Mouse (Mus musculus) left cerebral cortex, adult 18-20 months (tissue): ENCODE measurements at regions not wholly inside any gene's neighbourhood (a gene's known extent, or its start where the extent isn't known, plus 50 kb on each side); places are given as distances from the start of the nearest gene placed in this dataset.

Experiments used
- DNase-seq, 2 experiments: peaks; one replicate each; pipeline ENCODE4 v3.0.0; 2021 to 2022; ENCODE audit warnings: low spot score in 2 of 2, mixed read lengths in 1 of 2

- no peak for DNase-seq
Observed at GRCm38 (mm10) chr1:187413881-187414280, 194.7 kb upstream of the Esrrg start.

DNA sequence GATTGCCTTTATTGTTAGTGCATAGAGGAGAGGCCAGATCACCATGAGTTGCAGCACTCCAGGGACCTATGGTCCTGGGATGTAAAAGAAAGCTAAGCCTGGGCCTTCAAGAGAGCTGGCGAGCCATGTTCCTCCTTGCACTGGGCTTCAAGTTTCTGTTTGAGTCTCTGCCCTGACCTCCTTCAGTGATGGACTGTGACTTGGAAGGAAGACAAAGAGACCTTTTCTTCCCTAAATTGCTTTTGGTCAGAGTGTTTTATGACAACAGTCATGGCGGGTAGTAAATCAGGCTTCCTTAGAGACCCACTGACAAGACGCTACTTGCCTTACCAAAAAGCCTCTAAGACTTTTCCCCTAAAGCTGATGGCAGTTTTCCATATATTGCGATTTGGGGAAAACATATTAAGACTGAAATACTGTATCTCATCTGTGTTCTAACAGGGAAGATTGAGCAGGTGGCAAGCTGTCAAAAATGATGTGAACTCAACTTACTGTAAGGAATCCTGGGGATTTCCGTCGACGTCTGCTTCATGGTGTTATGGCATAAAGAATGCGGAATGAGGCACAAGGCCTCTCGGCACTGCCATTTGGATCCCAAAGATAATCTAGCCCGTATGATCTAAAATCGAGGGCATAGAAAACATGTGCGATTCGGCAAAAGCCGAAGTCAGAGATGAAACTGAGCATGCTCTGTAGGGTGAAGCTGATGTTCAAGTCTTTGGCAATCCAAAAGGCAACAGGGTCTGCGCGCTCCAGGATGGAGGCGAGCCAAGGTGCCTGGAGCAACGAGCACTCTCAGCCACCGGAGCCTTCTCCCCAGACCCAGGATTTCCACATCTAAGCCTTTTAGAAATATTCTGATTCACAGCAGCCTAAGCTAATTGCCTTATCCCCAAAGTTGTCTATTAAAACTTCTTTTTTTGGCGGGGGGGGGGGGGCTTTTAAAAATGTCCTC, 190.1 kb upstream of the Esrrg start:
- no peak for DNase-seq

DNA sequence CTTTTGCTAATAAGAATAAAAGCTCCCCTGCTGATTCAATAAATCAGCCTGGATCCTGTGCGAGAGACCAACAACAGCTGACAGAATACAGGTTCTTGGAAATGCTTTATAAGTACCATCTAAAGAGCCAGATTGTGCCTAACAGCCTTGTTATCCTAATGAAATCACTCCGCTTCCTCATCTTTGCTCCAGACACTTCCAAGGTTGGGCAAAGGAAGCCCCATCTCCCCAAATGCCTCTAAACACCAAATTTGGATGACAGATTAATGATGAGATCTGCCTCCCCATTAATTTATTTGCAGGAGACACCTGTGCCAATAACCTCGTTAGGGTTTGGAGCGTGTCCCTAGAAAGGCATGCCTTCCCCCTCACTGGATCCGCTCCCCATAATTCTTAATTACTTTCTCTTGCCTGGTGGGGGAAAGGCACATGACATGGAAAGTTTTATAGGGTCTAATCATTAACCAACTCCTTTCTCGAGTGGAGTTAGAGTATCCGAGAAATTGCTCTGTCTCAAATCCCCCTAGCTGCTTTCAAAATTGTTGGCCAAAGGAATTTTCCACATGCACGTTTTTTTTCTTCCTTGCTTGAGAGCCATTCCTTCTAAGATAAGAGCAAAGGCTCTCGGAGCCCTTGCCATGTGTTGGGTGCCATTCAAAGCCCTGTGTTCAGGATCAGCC, 179.9 kb upstream of the Esrrg start:
- no peak for DNase-seq

DNA sequence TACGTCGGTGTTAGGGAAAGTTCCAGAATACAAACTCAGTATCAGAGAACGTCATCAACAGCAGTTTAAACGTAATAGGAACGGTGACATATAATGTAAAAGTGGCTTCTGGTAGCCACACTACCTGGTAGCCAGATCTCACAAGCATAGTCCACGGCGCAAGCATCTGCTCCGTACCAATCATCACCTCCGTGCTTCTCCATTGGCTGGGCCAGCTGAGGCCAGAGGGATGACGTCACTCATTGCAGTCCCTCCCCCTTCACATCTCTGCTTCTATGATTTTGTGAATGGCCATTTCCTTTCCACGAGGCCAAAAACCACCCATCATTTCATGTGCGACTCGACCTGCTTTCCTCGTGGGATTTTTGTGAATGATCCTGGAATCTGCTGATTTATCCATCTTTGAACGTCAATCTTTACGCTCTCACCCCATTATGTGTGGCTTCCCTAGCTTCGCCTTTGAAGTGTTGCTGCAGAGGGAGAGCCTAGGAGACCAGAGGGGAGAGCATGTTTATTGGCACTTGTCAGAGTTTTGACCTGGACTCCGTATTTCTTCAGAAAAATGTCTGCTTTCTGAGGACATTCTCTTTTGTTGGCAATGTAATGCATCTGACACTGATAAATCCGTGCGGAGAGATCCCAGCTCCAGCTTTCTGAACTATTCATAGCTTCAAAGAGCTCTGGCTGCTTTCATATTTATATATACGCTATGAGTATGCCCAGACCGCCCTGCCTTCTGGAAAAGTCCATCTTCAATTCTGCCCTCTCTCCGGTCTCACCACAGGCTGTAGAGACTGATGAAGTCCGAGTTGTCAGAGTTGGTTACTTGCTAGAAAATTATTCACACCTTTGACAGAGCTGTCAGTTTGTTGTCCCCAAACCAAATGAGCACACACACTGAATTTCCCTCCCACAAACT, 174.6 kb upstream of the Esrrg start:
- DNase-seq = no peak

GRCm38 (mm10) chr1:187439170-187439914, 169.2 kb upstream of the Esrrg start:
- DNase-seq = no peak

GRCm38 (mm10) chr1:187441668-187442193, 166.9 kb upstream of the Esrrg start:
- no peak for DNase-seq

DNA sequence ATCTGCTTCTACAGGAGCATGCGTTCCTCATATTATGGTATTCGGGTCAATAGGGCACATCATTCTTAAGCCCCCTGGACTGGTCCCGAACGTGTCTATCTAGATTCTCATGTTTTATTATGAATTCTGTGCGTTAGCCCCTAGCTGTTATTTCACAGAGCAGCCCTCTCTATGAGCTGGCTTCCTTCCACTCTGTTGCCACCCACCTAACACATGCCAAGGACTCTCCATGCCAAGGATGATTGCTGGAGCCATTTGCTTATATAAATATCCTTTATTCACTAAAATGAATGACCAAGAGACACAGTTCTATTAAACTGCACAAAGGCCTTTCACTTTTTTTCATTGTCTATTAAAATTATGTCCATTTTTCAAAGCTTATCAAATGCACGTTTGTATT, 162.1 kb upstream of the Esrrg start:
- peak in 1 of 2 experiments; percentile 20 for DNase-seq

DNA sequence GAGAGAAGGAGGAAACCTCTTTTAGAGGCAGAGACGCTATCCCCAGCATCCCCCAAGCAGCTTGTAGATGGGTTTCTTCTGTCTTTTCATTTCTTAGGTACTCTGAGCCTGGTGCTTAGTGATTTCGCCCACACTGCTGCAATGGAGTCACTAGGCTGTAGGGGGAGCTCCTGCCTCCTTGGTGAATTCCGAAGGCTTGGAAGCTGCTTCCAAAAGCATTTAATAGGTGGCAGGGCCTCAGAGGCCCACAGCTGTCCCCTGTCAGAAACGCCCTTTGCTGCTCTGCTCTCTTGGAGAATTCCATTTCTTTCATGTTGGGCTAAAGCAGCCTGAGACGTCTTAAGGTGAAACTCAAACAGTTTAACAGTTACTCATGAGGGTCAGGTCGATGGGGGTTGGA, 160.4 kb upstream of the Esrrg start:
- peak; percentile 82 for DNase-seq

DNA sequence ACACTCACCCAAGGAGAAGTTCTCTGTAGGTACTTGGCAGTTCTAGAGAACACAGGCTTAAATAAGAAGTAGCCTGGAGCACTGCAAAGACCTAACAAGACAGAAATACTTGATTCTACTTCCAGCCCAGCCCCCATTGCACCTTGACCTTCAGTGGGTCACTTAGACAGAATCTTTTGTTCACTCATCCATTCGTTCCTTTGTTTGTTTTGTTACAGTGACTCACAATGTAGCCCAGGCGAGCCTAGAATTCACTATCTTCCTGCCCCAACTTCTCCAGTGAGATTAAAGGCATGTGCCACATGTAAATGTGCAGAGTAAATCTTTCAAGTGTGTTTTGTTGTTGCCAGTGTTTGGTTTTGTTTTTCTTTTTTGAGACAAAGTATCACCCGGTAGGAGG, 158.5 kb upstream of the Esrrg start:
- DNase-seq = no peak

GRCm38 (mm10) chr1:187452189-187452588, 156.4 kb upstream of the Esrrg start:
- peak; percentile 44 to 65 for DNase-seq

DNA sequence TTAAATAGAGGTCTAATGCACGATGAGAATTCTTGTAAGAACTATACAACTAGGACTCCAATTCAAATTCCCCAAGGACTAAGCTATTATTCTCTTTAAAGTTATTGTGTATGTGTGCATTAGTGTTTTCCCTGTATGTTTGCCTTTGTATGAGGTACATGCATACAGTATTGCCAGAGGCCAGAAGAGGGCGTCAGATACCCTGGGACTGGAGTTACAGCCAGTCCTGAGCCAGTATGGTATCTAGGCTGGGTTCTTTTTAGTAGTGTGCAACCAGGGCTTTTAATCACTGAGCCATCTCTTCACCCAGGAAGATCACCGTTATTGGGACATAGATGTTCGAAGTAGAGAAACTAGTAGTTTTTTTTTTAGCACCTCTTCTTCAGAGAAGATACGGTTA, 154.2 kb upstream of the Esrrg start:
- DNase-seq = peak in 1 of 2 experiments; percentile 13

- DNase-seq = no peak
Observed at GRCm38 (mm10) chr1:187484821-187485220, 123.8 kb upstream of the Esrrg start.

DNA sequence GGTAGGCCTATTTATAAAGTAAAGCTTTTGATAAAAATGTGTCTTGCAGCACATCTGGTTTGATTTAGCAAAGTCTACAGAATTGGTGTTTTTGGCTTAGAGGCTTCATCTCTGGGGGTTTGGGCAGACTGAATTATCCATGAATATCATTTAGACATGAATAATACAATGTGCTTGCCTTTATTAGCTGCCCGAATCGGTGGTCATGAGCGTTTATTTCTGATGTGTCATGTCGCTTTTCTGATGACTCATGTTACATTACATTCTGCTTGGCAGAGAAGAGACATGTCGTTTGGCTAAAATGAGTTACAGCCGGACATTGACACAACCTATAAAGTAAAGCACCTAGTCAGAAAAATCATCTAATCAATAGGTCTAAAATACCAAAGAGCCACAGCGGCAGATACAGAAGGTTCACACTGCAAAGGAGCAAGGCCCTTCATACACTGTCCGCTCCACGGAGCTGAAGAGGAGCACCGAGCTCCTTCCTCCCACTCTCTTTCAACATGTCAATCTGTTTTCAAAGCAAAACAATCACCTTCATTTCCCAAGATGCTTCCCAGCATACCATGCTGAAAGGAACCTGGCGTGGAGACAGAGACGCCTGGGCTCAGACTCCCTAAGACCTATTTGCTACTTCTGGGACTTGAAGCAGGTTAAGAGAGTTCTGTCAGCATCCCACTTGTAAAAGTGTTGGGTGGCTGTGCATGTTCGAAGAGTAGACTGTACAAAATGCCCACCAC, 120.5 kb upstream of the Esrrg start:
- DNase-seq = no peak

DNA sequence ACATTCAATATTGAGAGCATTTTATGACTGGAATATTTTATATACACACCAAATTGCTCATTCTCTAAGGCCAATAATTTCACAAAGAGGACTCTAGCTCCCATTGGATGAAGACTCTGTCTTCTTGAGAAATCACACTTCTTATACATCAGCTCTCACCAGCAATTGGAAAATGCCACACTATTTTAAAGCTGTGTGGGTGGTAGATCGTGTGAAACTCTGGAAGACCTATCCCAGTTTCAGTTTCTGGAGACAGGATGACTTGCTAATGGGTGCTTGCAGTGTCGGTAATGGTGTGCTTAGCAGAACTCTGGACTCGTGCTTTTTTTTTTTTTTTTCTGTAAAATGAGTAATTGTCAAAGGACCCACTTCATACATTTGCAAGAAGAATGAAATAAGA, 119.1 kb upstream of the Esrrg start:
- DNase-seq = no peak

GRCm38 (mm10) chr1:187505368-187505767, 103.2 kb upstream of the Esrrg start:
- no peak for DNase-seq

- DNase-seq = no peak
Observed at GRCm38 (mm10) chr1:187507217-187507616, 101.4 kb upstream of the Esrrg start.

GRCm38 (mm10) chr1:187531349-187531922, 77.2 kb upstream of the Esrrg start:
- no peak for DNase-seq

GRCm38 (mm10) chr1:187536263-187536662, 72.3 kb upstream of the Esrrg start:
- DNase-seq = no peak

DNA sequence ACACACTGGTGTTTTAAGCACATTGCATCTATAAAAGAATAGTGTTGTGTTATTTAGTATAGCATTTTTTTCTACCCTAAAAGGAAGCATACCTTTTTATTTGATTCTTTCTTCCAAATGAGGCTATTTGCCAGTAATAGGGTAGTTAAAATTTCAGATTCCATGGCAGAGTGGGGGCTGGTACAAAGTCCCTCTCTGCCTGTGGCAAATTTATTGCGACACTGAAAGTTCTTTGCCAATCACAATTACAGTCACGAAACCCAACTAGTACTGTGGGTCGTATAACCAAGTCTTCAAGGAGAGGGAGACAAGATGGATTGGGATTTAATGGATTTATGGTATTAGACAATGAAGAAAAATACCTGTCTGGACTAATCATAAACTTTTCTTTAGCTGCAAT, 51.9 kb upstream of the Esrrg start:
- no peak for DNase-seq
